Mouse (Mus musculus) heart, embryonic 15.5 days (tissue): ENCODE measurements around the gene Ssc5d. TPM values are rescaled to one million over a fixed set of nuclear protein-coding genes. Genes with fewer than 3 reads are reported as not detected.

Source experiments
- ATAC-seq: fragments of 200-750 bp; cut with Nextera tagmentation; replicated peaks from 2 replicates; pipeline ENCODE4 v1.8.0; 2017; ENCODE audit warnings: low read depth, moderate TSS enrichment; ENCODE audit not compliant: insufficient number of reproducible peaks, insufficient read depth, low FRiP score
- H3K27ac ChIP-seq: fragments of 300-500 bp; sonication (generic); 2 replicates; pipeline ENCODE4 v1.5.1; 2015; ENCODE audit warnings: mild to moderate bottlenecking, inconsistent platforms
- H3K27me3 ChIP-seq: fragments of 300-500 bp; sonication (generic); 2 replicates; pipeline ENCODE4 v1.6.1; 2015; ENCODE audit warnings: inconsistent platforms
- H3K36me3 ChIP-seq: fragments of 300-500 bp; sonication (generic); 2 replicates; pipeline ENCODE4 v1.6.1; 2015; ENCODE audit warnings: mild to moderate bottlenecking, inconsistent platforms
- H3K4me1 ChIP-seq: fragments of 300-500 bp; sonication (generic); replicated peaks from 2 replicates; pipeline ENCODE4 v1.6.1; 2015; ENCODE audit warnings: inconsistent platforms
- H3K4me2 ChIP-seq: fragments of 300-500 bp; sonication (generic); 2 replicates; pipeline ENCODE4 v1.6.1; 2015; ENCODE audit warnings: inconsistent platforms, mild to moderate bottlenecking, moderate library complexity
- H3K4me3 ChIP-seq: fragments of 300-500 bp; sonication (generic); 2 replicates; pipeline ENCODE4 v1.5.1; 2015; ENCODE audit warnings: mild to moderate bottlenecking, inconsistent platforms
- H3K9ac ChIP-seq: fragments of 300-500 bp; sonication (generic); 2 replicates; pipeline ENCODE4 v1.6.1; 2015; ENCODE audit warnings: mild to moderate bottlenecking, inconsistent platforms
- H3K9me3 ChIP-seq: fragments of 300-500 bp; sonication (generic); replicated peaks from 2 replicates; pipeline ENCODE4 v1.6.1; 2016; ENCODE audit warnings: inconsistent platforms
- WGBS: fragments of 180-500 bp; shearing (Covaris S2); methylation state at CpG from one replicate; pipeline ENCODE4 v1.1.7; 2015; ENCODE audit warnings: mixed read lengths; 5-methylcytosine and 5-hydroxymethylcytosine counted together
- polyA plus RNA-seq: library from polyadenylated mRNA; unstranded; fragments of >200 nt; fragmentation: Nextera tagmentation; extraction: Ambion mirVana; gene quantifications from 2 replicates; pipeline ENCODE4 v1.2.1, GENCODE M21; 2015

Ssc5d gene
- polyA plus RNA-seq, 1 experiment from 2014 or later: 2.6 TPM

DNA sequence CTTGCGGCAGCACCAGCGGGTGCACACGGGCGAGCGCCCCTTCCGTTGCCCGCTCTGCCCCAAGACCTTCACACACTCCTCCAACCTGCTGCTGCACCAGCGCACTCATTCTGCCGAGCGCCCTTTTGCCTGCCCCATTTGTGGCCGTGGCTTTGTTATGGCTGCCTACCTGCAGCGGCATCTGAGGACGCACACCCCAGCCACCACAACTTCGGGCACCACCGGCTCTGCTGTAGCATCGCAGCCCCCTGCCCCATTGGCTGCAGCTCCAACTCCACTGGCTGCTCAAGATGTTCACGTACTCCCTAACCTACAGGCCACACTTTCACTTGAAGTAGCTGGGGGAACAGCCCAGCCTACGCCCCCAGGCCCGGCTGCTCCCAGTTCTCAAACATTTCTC, 5.1 kb upstream of the Ssc5d start:
- H3K9me3 ChIP-seq: no peaks in the 10 kb centered on the region
- no peak overlapping the region for H3K4me2 ChIP-seq
- ATAC-seq: no peak
- H3K4me1 ChIP-seq: peaks cover 60% of the 10 kb centered on the region
- no peak overlapping the region for H3K4me3 ChIP-seq
- no peaks in the 10 kb centered on the region for H3K27me3 ChIP-seq
- WGBS: 91% methylated on average over 19 of the region's 19 CpGs
- H3K27ac ChIP-seq: peak overlapping the region; percentile 80
- H3K9ac ChIP-seq: no peak overlapping the region
- peaks cover 36% of the 10 kb centered on the region for H3K36me3 ChIP-seq

- Histone ChIP-seq H3K27ac (peak overlapping the region; percentile 80), H3K27me3 (no peaks in the 10 kb centered on the region), H3K36me3 (peaks cover 36% of the 10 kb centered on the region), H3K4me3 (no peak overlapping the region), H3K9ac (peak overlapping the region; percentile 28), H3K4me1 (peaks cover 65% of the 10 kb centered on the region), H3K9me3 (no peaks in the 10 kb centered on the region), H3K4me2 (peak overlapping the region; percentile 36; the same call in 1 of the 2 replicates)
- WGBS: 37% methylated on average over 23 of the region's 23 CpGs
- ATAC-seq: no peak
Measured at GRCm38 (mm10) chr7:4920976-4921823, 4.4 kb upstream of the Ssc5d start.

- peaks cover 61% of the 10 kb centered on the region for H3K4me1 ChIP-seq
- ATAC-seq: no peak
- H3K4me3 ChIP-seq: peak within 1 kb of the TSS; percentile 42
- peaks cover 36% of the 10 kb centered on the region for H3K36me3 ChIP-seq
- H3K9ac ChIP-seq: peak within 1 kb of the TSS; percentile 52
- peak within 1 kb of the TSS; percentile 85 for H3K4me2 ChIP-seq
- H3K27me3 ChIP-seq: no peaks in the 10 kb centered on the region
- peak within 1 kb of the TSS; percentile 80 for H3K27ac ChIP-seq
- WGBS: 25% methylated on average over 8 of the region's 8 CpGs
- H3K9me3 ChIP-seq: no peaks in the 10 kb centered on the region
Measured at GRCm38 (mm10) chr7:4921824-4922482, 3.6 kb upstream of the Ssc5d start, which contains the start of gene Nat14. Gene Nat14, plus strand, starts transcription at chr7:4922028.

DNA sequence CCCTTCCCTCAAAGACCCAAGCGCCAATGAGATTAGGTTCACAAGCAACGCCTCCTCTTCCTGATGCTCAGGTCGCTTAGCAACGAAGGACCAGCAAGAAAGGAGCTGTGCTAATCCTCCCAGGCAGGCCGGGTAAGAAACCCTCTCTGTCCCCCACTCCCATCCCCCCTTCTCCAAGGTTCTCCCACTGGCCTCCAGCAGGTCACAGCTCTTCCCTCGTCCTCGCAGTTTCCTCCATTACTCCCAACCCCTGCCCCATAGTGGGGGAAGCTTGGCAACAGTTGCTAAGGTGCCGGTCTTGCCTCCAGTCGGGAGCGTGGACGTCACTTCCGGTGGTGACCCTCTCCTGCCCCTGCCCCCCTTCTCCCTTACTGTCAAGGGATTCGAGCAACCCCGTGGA, 3.1 kb upstream of the Ssc5d start:
- Histone ChIP-seq H3K27ac (peak overlapping the region; percentile 56), H3K27me3 (no peaks in the 10 kb centered on the region), H3K4me3 (peak overlapping the region; percentile 42), H3K4me2 (peak overlapping the region; percentile 85), H3K9ac (peak overlapping the region; percentile 52), H3K4me1 (peaks cover 60% of the 10 kb centered on the region), H3K9me3 (no peaks in the 10 kb centered on the region), H3K36me3 (peaks cover 31% of the 10 kb centered on the region)
- peak; percentile 20; the same call in 1 of the 2 replicates for ATAC-seq
- 1% methylated on average over 14 of the region's 14 CpGs for WGBS

DNA sequence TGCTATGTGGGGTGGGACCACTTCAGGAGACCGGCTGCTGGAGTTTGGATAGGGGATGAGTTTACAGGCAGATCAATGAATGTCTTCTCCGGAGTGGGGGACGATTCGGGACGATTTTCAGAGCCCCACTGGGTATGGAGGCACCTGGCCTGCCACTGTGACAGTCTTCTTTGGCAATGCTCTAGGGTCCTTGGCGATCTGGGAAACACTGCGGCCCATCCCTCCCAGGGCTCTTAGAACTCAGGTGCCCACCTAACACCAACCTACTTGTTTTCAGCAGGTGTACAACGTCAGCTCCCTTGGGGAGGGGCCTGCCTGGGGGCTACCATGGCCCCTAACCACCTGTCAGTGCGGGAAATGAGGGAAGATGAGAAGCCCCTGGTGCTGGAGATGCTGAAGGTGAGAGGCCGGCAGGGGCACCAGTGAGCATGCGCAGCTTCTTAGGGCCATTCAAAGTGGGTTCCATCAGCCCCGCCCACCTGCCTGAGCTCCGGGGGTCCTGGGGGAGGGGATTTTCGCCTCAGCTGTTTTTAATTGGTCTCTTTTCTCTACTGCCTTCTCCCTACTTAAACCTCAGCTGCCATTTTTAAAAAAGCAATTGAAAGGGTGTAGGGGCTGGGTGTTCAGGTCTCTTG, 2.5 kb upstream of the Ssc5d start:
- no peak for ATAC-seq
- 2% methylated on average over 14 of the region's 14 CpGs for WGBS
- Histone ChIP-seq H3K4me3 (peak overlapping the region; percentile 42), H3K27ac (peak overlapping the region; percentile 75), H3K4me2 (peak overlapping the region; percentile 85), H3K9me3 (no peaks in the 10 kb centered on the region), H3K36me3 (peaks cover 27% of the 10 kb centered on the region), H3K9ac (peak overlapping the region; percentile 52), H3K4me1 (peaks cover 60% of the 10 kb centered on the region), H3K27me3 (no peaks in the 10 kb centered on the region)

DNA sequence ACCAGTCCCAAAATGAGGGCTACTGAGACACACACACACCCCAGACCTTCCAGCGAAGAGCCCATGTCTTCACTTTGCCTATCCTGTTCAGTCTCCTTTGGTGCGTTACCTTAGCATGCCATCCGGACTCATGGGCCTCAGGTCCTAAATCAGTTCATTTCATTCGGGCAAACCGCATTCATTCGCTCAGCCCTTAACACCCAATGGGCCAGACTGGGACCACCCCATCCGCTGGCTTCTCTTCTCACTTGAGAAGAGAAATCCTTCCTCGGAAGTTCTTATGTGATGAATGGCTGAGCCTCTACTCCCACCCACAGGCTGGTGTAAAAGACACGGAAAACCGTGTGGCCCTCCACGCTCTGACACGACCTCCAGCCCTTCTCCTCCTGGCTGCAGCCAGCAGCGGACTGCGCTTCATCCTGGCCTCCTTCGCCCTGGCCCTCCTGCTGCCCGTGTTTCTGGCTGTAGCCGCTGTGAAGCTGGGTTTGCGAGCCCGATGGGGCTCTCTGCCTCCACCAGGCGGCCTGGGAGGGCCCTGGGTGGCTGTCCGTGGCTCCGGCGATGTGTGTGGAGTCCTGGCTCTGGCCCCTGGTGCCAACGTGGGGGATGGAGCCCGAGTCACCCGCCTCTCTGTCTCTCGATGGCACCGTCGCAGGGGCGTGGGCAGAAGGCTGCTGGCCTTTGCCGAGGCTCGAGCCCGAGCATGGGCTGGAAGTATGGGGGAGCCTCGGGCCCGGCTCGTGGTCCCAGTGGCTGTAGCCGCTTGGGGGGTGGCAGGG, 1.8 kb upstream of the Ssc5d start:
- WGBS: 4% methylated on average over 37 of the region's 37 CpGs
- H3K9me3 ChIP-seq: no peaks in the 10 kb centered on the region

GRCm38 (mm10) chr7:4924483-4924882, 1.1 kb upstream of the Ssc5d start:
- no peaks in the 10 kb centered on the region for H3K27me3 ChIP-seq
- H3K4me1 ChIP-seq: peaks cover 60% of the 10 kb centered on the region
- no peak for ATAC-seq
- peak overlapping the region; percentile 85 for H3K4me2 ChIP-seq
- H3K9ac ChIP-seq: no peak overlapping the region
- peak overlapping the region; percentile 75 for H3K27ac ChIP-seq
- H3K9me3 ChIP-seq: no peaks in the 10 kb centered on the region
- H3K4me3 ChIP-seq: peak overlapping the region; percentile 42; the same call in 1 of the 2 replicates
- H3K36me3 ChIP-seq: peaks cover 16% of the 10 kb centered on the region
- under 1% methylated on average over 4 of the region's 4 CpGs for WGBS

More for the DNA sequence above, 1.8 kb upstream of the Ssc5d start:
- no peak for ATAC-seq
- H3K4me3 ChIP-seq: peak overlapping the region; percentile 42
- H3K4me1 ChIP-seq: peaks cover 60% of the 10 kb centered on the region
- H3K27me3 ChIP-seq: no peaks in the 10 kb centered on the region
- peak overlapping the region; percentile 75 for H3K27ac ChIP-seq
- H3K36me3 ChIP-seq: peaks cover 22% of the 10 kb centered on the region
- H3K4me2 ChIP-seq: peak overlapping the region; percentile 85
- peak overlapping the region; percentile 8 for H3K9ac ChIP-seq

DNA sequence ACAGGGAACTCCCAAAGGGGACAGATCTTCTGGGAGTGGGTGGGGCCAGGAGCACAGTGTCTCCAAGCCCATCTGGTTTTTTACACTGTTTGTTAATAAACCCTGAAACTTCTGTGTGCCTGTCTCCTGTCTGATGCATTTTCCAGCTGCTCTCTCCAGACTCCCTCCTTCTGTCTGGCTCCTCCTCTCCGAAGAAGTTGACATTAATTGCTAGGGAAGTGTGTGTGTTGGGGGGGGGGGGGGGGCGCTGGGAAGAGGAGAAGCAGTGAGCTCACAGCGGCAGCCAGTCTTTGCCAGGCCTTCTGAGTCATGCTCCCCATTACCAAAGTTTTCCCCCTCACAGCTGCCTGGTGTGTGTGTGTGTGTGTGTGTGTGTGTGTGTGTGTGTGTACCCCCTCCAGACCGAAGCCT, 689 bp upstream of the Ssc5d start:
- H3K27ac ChIP-seq: peak overlapping the region; percentile 75
- peak; percentile 32 for ATAC-seq
- WGBS: 9% methylated on average over 4 of the region's 4 CpGs
- no peak overlapping the region for H3K9ac ChIP-seq
- no peaks in the 10 kb centered on the region for H3K9me3 ChIP-seq
- H3K4me2 ChIP-seq: no peak overlapping the region; the same call in 1 of the 2 replicates
- peaks cover 11% of the 10 kb centered on the region for H3K36me3 ChIP-seq
- H3K4me1 ChIP-seq: peaks cover 60% of the 10 kb centered on the region
- no peak overlapping the region for H3K4me3 ChIP-seq
- no peaks in the 10 kb centered on the region for H3K27me3 ChIP-seq

GRCm38 (mm10) chr7:4926849-4927248, 1.3 kb downstream of the Ssc5d start:
- Histone ChIP-seq H3K27me3 (no peaks in the 10 kb centered on the region), H3K9ac (no peak overlapping the region), H3K9me3 (no peaks in the 10 kb centered on the region), H3K36me3 (no peaks in the 10 kb centered on the region), H3K4me2 (no peak overlapping the region), H3K4me3 (no peak overlapping the region), H3K27ac (no peak overlapping the region), H3K4me1 (peaks cover 47% of the 10 kb centered on the region)
- 69% methylated on average over 16 of the region's 16 CpGs for WGBS
- no peak for ATAC-seq

- Histone ChIP-seq H3K4me2 (no peak overlapping the region), H3K9ac (no peak overlapping the region), H3K36me3 (no peaks in the 10 kb centered on the region), H3K9me3 (no peaks in the 10 kb centered on the region), H3K4me3 (no peak overlapping the region), H3K27me3 (no peaks in the 10 kb centered on the region), H3K4me1 (peaks cover 38% of the 10 kb centered on the region), H3K27ac (no peak overlapping the region)
- 62% methylated on average over 8 of the region's 8 CpGs for WGBS
- no peak for ATAC-seq
Measured at GRCm38 (mm10) chr7:4927711-4928110, 2.1 kb downstream of the Ssc5d start.
